ENCODE assay signal across 11 mouse cellular contexts in genomic region chr11:68150938-68151337, GRCm38 (mm10).
A peak's percentile ranks its signal among the peaks of the same experiment; 100 is the strongest.
DNase-seq lines count a peak whose midpoint lies in the region; ATAC-seq and TF ChIP-seq lines count a peak whose summit lies in the region.
"Had no signal": no experiment of that assay in that cellular context is flagged by ENCODE, and none has a peak within 500 bp of the region (broad histone marks: within the 10 kb centered on the region; RNA-seq: fewer than 3 reads in every experiment).

No protein-coding gene starts in this region.

- peak; percentile 29; the same call in 1 of the 2 replicates for ATAC-seq in embryonic facial prominence, embryonic 15.5 days (ENCODE audit: insufficient number of reproducible peaks, low FRiP score, low TSS enrichment, low read depth)
- ATAC-seq in hindbrain, postnatal 0 days, result peak; percentile 66; the same call in 1 of the 2 replicates
- ATAC-seq in neural tube, embryonic 14.5 days (ENCODE audit: low read depth), result peak; percentile 77

- no peak for TF ChIP-seq CTCF in hindbrain, postnatal 0 days (IDR thresholded peaks at IDR 0.05; ENCODE audit: low read depth)

- WGBS in embryonic facial prominence, embryonic 15.5 days, result 53% methylated on average over 2 of the region's 2 CpGs
- 42% methylated on average over 2 of the region's 2 CpGs for WGBS in hindbrain, postnatal 0 days
- 7% methylated on average over 2 of the region's 2 CpGs for WGBS in neural tube, embryonic 14.5 days

- no peak overlapping the region for H3K4me3 ChIP-seq in embryonic facial prominence, embryonic 15.5 days (replicated peaks)
- no peak overlapping the region for H3K4me3 ChIP-seq in hindbrain, postnatal 0 days (ENCODE audit: low read length)
- H3K4me3 ChIP-seq in neural tube, embryonic 14.5 days (ENCODE audit: low read depth, low read length), result no peak overlapping the region
- H3K4me3 ChIP-seq: liver, embryonic 13.5 days had no signal

- peaks cover 13% of the 10 kb centered on the region for H3K4me1 ChIP-seq in embryonic facial prominence, embryonic 15.5 days
- peaks cover 11% of the 10 kb centered on the region for H3K4me1 ChIP-seq in hindbrain, postnatal 0 days (ENCODE audit: insufficient read depth, low read length)
- peaks cover 25% of the 10 kb centered on the region for H3K4me1 ChIP-seq in neural tube, embryonic 14.5 days (ENCODE audit: control insufficient read depth, insufficient read depth, low read length)
- H3K4me1 ChIP-seq: liver, embryonic 13.5 days had no signal

- no peaks in the 10 kb centered on the region for H3K27me3 ChIP-seq in embryonic facial prominence, embryonic 15.5 days
- no peaks in the 10 kb centered on the region for H3K27me3 ChIP-seq in hindbrain, postnatal 0 days (ENCODE audit: insufficient read depth, low read length)
- no peaks in the 10 kb centered on the region for H3K27me3 ChIP-seq in neural tube, embryonic 14.5 days (ENCODE audit: control insufficient read depth, insufficient read depth, low read length)
- H3K27me3 ChIP-seq: liver, embryonic 13.5 days had no signal

- DNase-seq in cerebellum, adult 9-11 months, result peak; percentile 9
- no peak for DNase-seq in cerebellum, postnatal 36 days
- peak; percentile 59 for DNase-seq in hindbrain, postnatal 0 days (ENCODE audit: low spot score)
- DNase-seq in c-Kit-positive CD71-positive TER-119-positive erythroid progenitor cells, embryonic 14.5 days (ENCODE audit: low spot score), result no peak
- DNase-seq in left cerebral cortex, adult 11 months (ENCODE audit: low spot score), result no peak
- DNase-seq in layer of hippocampus, adult 8-10 months (ENCODE audit: low spot score in 2 of 2), result no peak
- DNase-seq: gastrocnemius, postnatal 14 days; liver, embryonic 13.5 days; thymus, postnatal 4 days had no signal

- H3K9ac ChIP-seq in embryonic facial prominence, embryonic 15.5 days, result no peak overlapping the region
- 0 out of 2 replicates have a peak overlapping the region, but pooled peaks have one; percentile 5 for H3K9ac ChIP-seq in hindbrain, postnatal 0 days (replicated peaks; ENCODE audit: low read length)
- 0 out of 2 replicates have a peak overlapping the region, but pooled peaks have one; percentile 16 for H3K9ac ChIP-seq in neural tube, embryonic 14.5 days (replicated peaks; ENCODE audit: low read depth, low read length)
- H3K9ac ChIP-seq: liver, embryonic 13.5 days had no signal

- H3K36me3 ChIP-seq in embryonic facial prominence, embryonic 15.5 days, result no peaks in the 10 kb centered on the region
- H3K36me3 ChIP-seq in hindbrain, postnatal 0 days (ENCODE audit: insufficient read depth, low read length), result no peaks in the 10 kb centered on the region
- H3K36me3 ChIP-seq in neural tube, embryonic 14.5 days (ENCODE audit: control insufficient read depth, insufficient read depth, low read length), result no peaks in the 10 kb centered on the region
- H3K36me3 ChIP-seq: liver, embryonic 13.5 days had no signal

- H3K4me2 ChIP-seq in embryonic facial prominence, embryonic 15.5 days (replicated peaks), result no peak overlapping the region
- H3K4me2 ChIP-seq in hindbrain, postnatal 0 days (ENCODE audit: low read depth, low read length), result no peak overlapping the region
- H3K4me2 ChIP-seq in neural tube, embryonic 14.5 days (ENCODE audit: low read depth, low read length), result no peak overlapping the region
- H3K4me2 ChIP-seq: liver, embryonic 13.5 days had no signal

- H3K27ac ChIP-seq in embryonic facial prominence, embryonic 15.5 days (replicated peaks), result no peak overlapping the region
- H3K27ac ChIP-seq in hindbrain, postnatal 0 days, result no peak overlapping the region
- peak overlapping the region; percentile 55; the same call in 1 of the 2 replicates for H3K27ac ChIP-seq in neural tube, embryonic 14.5 days (ENCODE audit: low read depth, low read length)
- H3K27ac ChIP-seq: liver, embryonic 13.5 days had no signal

- no peaks in the 10 kb centered on the region for H3K9me3 ChIP-seq in embryonic facial prominence, embryonic 15.5 days (replicated peaks)
- no peaks in the 10 kb centered on the region for H3K9me3 ChIP-seq in hindbrain, postnatal 0 days (ENCODE audit: low read length)
- H3K9me3 ChIP-seq in neural tube, embryonic 14.5 days (ENCODE audit: control insufficient read depth, low read length), result no peaks in the 10 kb centered on the region
- H3K9me3 ChIP-seq: liver, embryonic 13.5 days had no signal

Comparison
In these comparisons a context has a peak if more than half of its experiments do, and no peak if none do; other contexts are left out.
1. DNase-seq: peak in cerebellum, adult 9-11 months (single experiment) and hindbrain, postnatal 0 days (single experiment); none in cerebellum, postnatal 36 days (0 of 2), c-Kit-positive CD71-positive TER-119-positive erythroid progenitor cells, embryonic 14.5 days (single experiment), left cerebral cortex, adult 11 months (single experiment) and layer of hippocampus, adult 8-10 months (0 of 2).
2. Peak in every context shown above with its lines, with median percentiles within 50 percentile points of each other: ATAC-seq.